Mouse (Mus musculus) MN1 (cell line): ENCODE data around the gene Gm21775.
"Not testable (repeated sequence)": the region's sequence is repeated elsewhere in the genome, so short reads cannot be mapped to it uniquely, and the experiment has no call there.

Experiments
- DNase-seq: peaks from one replicate; pipeline ENCODE4 v3.0.0-alpha.2; 2016; ENCODE audit warnings: low spot score

Gm21775 gene

DNA sequence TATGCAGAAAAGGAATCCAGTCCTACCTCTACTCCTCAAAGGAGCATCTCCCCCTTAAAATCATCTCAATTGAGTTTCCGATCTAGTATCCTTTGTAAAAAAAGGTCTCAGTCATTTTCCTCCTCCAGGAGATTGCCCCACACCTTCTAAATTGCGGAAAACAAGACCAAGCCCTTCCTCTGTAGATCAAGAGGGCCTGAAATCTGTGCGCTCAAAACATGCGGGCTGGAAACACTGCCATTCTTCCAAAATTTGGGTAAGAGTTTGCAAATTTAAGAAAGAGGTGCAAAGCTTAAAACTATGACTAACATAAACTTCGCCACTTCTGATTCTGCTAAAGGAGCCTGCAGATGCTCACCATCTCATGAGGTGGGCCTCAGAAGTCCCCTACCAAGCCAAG, at the start of gene Gm21775:
Gm21775 (plus strand) TSS at position 301 of the 400 bp plus-strand sequence.
- not testable (repeated sequence) for DNase-seq

DNA sequence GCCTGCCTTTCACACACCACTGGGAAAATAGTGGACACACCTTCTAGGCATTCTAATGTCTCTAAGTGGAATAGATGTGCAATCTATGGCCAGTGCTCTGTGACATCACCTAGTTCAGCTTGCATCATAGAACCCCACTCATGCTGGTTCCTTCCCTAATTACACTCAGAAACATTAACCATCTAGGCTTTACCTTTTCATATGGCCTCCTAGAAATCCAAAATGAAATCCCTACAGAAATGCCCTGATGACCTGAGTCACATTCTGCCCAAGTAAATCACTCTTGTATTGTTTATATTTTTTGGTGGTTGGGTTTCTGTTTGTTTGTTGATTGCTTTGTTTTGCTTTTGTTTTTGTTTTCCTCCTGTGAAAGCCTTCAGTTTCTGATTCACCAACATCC, 17.3 kb upstream of the Gm21775 start, which contains the start of gene Gm20737:
Gm20737 (minus strand) TSS at position 101 of the 400 bp plus-strand sequence.
- DNase-seq = not testable (repeated sequence)
